Mouse (Mus musculus) liver, postnatal 0 days (tissue): ENCODE results near the gene Slc29a2.

ENCODE experiments used
- CTCF ChIP-seq: sonication (generic); IDR thresholded peaks from 2 replicates; pipeline ENCODE4 v1.5.1; 2016; ENCODE audit warnings: antibody characterized with exemption, low read depth
- EP300 ChIP-seq: IDR thresholded peaks from 2 replicates; pipeline ENCODE4 v1.6.1; 2016; ENCODE audit warnings: antibody characterized with exemption, low read depth, mild to moderate bottlenecking

GRCm38 (mm10) chr19:5001666-5002406 is 21.8 kb upstream of the Slc29a2 start:
- peak; percentile 90 for TF ChIP-seq CTCF
- TF ChIP-seq EP300: no peak
